ENCODE assay signal across 8 mouse cellular contexts in the genomic region with DNA sequence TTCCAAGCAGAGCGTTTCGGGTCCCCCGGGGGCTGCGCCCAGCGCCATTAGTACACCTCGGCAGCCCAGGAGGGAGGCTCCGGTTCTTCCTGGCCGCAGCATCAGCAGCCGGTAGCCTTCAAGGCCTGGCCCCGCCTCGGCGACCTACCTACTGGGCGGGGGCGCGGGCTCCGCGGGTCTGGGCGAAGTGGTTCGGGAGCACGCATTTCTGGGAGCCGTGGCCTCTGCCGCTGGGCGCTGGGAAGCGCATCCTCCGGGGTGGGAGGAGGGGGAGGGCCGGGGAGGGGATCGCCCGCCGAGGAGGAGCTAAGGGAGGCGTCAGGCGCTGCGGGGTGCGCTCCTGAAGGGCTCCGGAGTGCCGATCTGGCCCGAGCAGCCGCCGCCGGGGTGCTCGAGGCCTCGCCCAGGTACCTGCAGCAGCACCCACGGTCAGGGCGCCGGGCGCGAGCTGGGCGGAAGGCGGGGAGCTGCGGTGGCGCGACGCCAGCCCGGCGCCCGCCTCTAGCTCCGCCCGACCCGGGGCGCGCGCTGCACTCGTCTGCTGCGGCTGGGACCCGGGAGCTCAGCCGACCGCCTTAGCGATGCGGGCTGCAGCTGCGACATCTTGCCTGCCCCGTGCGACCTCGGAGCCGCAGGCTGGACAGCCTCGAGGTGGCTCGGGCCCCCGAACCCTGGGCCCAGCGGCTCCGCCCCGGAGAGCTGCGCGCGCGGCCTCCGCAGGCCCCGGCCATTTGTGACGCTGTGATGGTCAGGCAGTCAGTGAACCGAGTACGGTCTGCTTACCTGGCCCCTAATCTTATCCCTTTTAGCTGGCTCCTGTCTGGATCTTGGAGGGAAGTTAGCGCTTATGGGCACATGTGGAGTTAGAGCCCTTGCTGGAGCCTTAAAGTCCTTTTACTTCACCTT. TPM values are rescaled to one million over a fixed set of nuclear protein-coding genes. Genes with fewer than 3 reads are reported as not detected.
A peak's percentile ranks its signal among the peaks of the same experiment; 100 is the strongest.
DNase-seq lines count a peak whose midpoint lies in the region; ATAC-seq lines count a peak whose summit lies in the region.

A gene (minus strand): TSS at position 646 of the 906 bp plus-strand sequence.

- H3K4me1 ChIP-seq in hindbrain, embryonic 10.5 days (replicated peaks), result peaks cover 12% of the 10 kb centered on the region; the same call in 1 of the 2 replicates

- peaks cover 4% of the 10 kb centered on the region; the same call in 1 of the 2 replicates for H3K27me3 ChIP-seq in hindbrain, embryonic 10.5 days (ENCODE audit: insufficient read depth, poor library complexity, severe bottlenecking)

- ATAC-seq in frontal cortex, adult (ENCODE audit: low TSS enrichment), result peak; percentile 71

- H3K9me3 ChIP-seq in hindbrain, embryonic 10.5 days, result no peaks in the 10 kb centered on the region

- H3K36me3 ChIP-seq in hindbrain, embryonic 10.5 days, result no peaks in the 10 kb centered on the region

- H3K4me3 ChIP-seq in hindbrain, embryonic 10.5 days, result peak within 1 kb of the TSS; percentile 75

- peak within 1 kb of the TSS; percentile 97 for H3K27ac ChIP-seq in hindbrain, embryonic 10.5 days

- DNase-seq in Muller cell, postnatal 12 days (ENCODE audit: inconsistent ontology term), result peak; percentile 90
- peak; percentile 88 for DNase-seq in cerebellum, adult 8-10 months
- peak; percentile 87 for DNase-seq in hindbrain, embryonic 10.5 days (ENCODE audit: low spot score)
- peak; percentile 61 to 79 for DNase-seq in layer of hippocampus, postnatal 25 days (ENCODE audit: extremely low spot score in 1 of 2, low spot score in 1 of 2)
- DNase-seq in lung, postnatal 14 days, result peak; percentile 78
- peak; percentile 86 for DNase-seq in ovary, postnatal 36 days (ENCODE audit: low spot score)
- DNase-seq in thymus, postnatal 14 days, result peak; percentile 82

- WGBS in hindbrain, embryonic 10.5 days, result under 1% methylated on average over 88 of the region's 89 CpGs

RNA-seq across cellular contexts. Expression of the gene that starts here (rescaled TPM):
- 6.8 and 7.0 TPM in 2 replicates for polyA plus RNA-seq in hindbrain, embryonic 10.5 days (2016; fragmentation: Nextera tagmentation; extraction: Ambion mirVana)
- total RNA-seq in layer of hippocampus, postnatal 25 days (2021), result 100 to 1,000 TPM; 102 to 106 TPM

Comparison
In these comparisons a context has a peak if more than half of its experiments do, and no peak if none do; other contexts are left out.
1. Peak in every context shown above with its lines: DNase-seq, ATAC-seq, H3K4me3 ChIP-seq and H3K27ac ChIP-seq.